Mouse (Mus musculus) small intestine, adult 2 months (tissue): Measurements from ENCODE around the gene Cmtm7. TPM values are rescaled to one million over a fixed set of nuclear protein-coding genes. Genes with fewer than 3 reads are reported as not detected.
A peak's percentile ranks its signal among the peaks of the same experiment; 100 is the strongest.
"Not testable (repeated sequence)": the region's sequence is repeated elsewhere in the genome, so short reads cannot be mapped to it uniquely, and the experiment has no call there.

Source experiments
- H3K27ac ChIP-seq: fragments of 200-500 bp; 2 replicates; pipeline ENCODE4 v1.5.1; 2012; ENCODE audit warnings: low read depth, low read length, control low read depth, inconsistent platforms; ENCODE audit not compliant: insufficient read depth
- H3K27me3 ChIP-seq: fragments of 200-500 bp; 2 replicates; pipeline ENCODE4 v1.6.1; 2012; ENCODE audit warnings: mild to moderate bottlenecking, moderate library complexity, low read length, inconsistent platforms; ENCODE audit not compliant: control insufficient read depth, insufficient read depth
- H3K36me3 ChIP-seq: fragments of 200-500 bp; 2 replicates; pipeline ENCODE4 v1.6.1; 2012; ENCODE audit warnings: mild to moderate bottlenecking, low read length, control low read depth, inconsistent platforms; ENCODE audit not compliant: control insufficient read depth, insufficient read depth
- H3K4me1 ChIP-seq: fragments of 200-500 bp; 2 replicates; pipeline ENCODE4 v1.6.1; 2012; ENCODE audit warnings: low read length, inconsistent platforms, mixed read lengths; ENCODE audit not compliant: control insufficient read depth, insufficient read depth, insufficient read length
- H3K4me3 ChIP-seq: fragments of 200-500 bp; 2 replicates; pipeline ENCODE4 v1.5.1; 2012; ENCODE audit warnings: low read depth, mild to moderate bottlenecking, control low read depth, inconsistent platforms, low read length, moderate library complexity
- CTCF ChIP-seq: fragments of 200-500 bp; IDR thresholded peaks from 2 replicates; pipeline ENCODE4 v1.5.1; 2012; ENCODE audit warnings: low read depth, mild to moderate bottlenecking, control low read depth, inconsistent platforms, low read length, moderate library complexity, mixed read lengths; ENCODE audit not compliant: insufficient replicate concordance, insufficient read length; ENCODE audit errors: extremely low read depth
- POLR2A ChIP-seq: fragments of 200-500 bp; IDR thresholded peaks from 2 replicates; pipeline ENCODE4 v1.6.1; 2012; ENCODE audit warnings: low read depth, mild to moderate bottlenecking, control low read depth, inconsistent platforms, low read length, moderate library complexity
- WGBS: fragments of 180-500 bp; shearing (Covaris S2); methylation state at CpG from one replicate; pipeline ENCODE4 v1.1.7; 2018; 5-methylcytosine and 5-hydroxymethylcytosine counted together
- polyA plus RNA-seq: library from polyadenylated mRNA; depleted of rRNA; stranded (reverse); fragments of >200 nt; gene quantifications from 2 replicates; pipeline ENCODE4 v1.2.3, GENCODE M21; 2012; rRNA removed

Gene Cmtm7
- polyA plus RNA-seq, 1 experiment: 70.4 TPM

DNA sequence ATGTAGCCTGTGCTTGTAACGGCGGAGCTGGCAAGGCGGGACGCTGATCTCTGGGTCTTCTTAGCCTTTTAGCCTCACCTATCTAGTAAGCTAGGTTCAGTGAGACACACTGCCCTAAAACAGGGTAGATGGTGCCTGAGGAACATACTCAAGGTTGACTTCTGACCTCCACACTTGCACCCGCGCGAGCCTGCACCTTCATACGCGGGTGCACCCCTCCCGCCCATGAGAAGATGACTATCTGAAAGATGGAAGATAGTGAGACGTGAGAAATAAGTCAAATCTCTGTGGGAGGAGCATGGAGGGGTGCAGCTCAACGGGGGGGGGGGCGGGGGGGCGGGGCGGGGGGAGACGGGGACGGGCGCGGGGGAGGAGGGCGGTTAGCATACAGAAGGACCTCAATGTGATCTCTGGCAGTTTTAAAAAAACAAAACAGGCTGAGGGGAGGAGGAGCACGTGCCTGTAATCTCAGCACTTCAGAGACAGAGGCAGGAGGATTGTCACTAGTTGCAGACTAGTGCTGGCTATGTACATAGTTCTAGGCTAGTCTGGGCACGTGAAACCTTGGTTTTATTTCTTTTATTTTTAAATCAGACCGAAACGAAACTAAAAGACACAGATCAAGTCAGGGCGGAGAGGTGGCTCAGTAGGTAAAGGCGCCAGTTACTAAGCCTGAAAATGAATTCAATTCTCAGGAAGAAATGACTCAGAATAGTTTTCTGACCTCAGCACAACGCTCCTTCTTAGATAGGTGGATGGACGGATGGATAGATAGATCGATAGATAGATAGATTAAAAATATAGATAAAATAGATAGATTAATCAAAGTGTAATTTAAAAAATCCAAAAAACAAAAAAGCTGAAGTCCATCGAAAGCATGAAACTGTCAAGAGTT lies 51.5 kb downstream of the Cmtm7 start:
- WGBS: 12% methylated on average over 27 of the region's 30 CpGs
- H3K36me3 ChIP-seq: peaks cover 2% of the 10 kb centered on the region; the same call in 1 of the 2 replicates
- H3K4me3 ChIP-seq: peak overlapping the region; percentile 91
- H3K27ac ChIP-seq: peak overlapping the region; percentile 55
- no peak for TF ChIP-seq POLR2A
- TF ChIP-seq CTCF: no peak
- peaks cover 10% of the 10 kb centered on the region for H3K4me1 ChIP-seq
- no peaks in the 10 kb centered on the region for H3K27me3 ChIP-seq

GRCm38 (mm10) chr9:114728432-114728831 lies 53.2 kb downstream of the Cmtm7 start:
- H3K27me3 ChIP-seq, H3K4me3 ChIP-seq, H3K4me1 ChIP-seq, H3K27ac ChIP-seq: not testable (repeated sequence)
- 12% methylated on average over 2 of the region's 2 CpGs for WGBS
- peaks cover 14% of the 10 kb centered on the region for H3K36me3 ChIP-seq

- peaks cover 8% of the 10 kb centered on the region for H3K4me1 ChIP-seq
- 3% methylated on average over 3 of the region's 3 CpGs for WGBS
- no peak overlapping the region for H3K27ac ChIP-seq
- no peak overlapping the region for H3K4me3 ChIP-seq
- no peaks in the 10 kb centered on the region for H3K27me3 ChIP-seq
- peaks cover 24% of the 10 kb centered on the region for H3K36me3 ChIP-seq
- TF ChIP-seq CTCF (peak; percentile 52; the same call in 1 of the 2 replicates), POLR2A (no peak)
Observed at GRCm38 (mm10) chr9:114727315-114727714, 54.3 kb downstream of the Cmtm7 start.

DNA sequence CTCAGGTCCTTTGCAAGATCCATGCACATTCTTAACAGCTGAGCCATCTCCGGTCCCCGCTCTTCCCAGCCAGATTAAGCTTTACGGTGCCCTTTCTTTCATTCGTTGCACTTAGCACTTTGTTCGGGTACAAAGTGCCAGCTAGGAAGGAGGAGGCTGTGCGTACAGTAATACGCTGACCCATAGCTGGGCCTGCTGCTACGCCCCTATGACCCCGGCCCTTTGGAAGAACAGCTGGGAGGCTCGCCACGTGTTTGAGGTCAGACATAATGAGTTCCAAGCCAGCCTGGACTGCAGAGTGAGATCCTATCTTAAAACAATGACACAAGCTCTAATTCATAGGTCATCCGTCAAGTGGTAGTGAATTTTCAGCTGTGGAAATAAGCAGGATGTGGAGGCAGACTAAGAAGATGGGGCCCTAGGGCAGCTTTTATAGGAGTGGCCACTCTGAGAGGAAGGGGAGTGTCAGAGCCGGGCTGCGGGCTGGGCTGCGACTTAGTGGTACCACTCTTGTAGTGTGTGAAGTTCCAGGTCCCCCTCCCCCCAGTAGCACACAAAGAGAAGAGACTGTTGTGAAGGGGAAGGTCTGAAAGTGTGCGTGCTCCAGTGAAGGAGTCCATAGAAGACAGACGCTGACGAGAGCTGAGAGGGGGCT lies 64.9 kb downstream of the Cmtm7 start:
- no peak for TF ChIP-seq POLR2A
- TF ChIP-seq CTCF: no peak
- Histone ChIP-seq H3K4me3 (no peak overlapping the region), H3K4me1 (peaks cover 6% of the 10 kb centered on the region), H3K27ac (peak overlapping the region; percentile 52), H3K27me3 (no peaks in the 10 kb centered on the region), H3K36me3 (peaks cover 65% of the 10 kb centered on the region)
- WGBS: 65% methylated on average over 18 of the region's 18 CpGs

GRCm38 (mm10) chr9:114713481-114713880 lies 68.2 kb downstream of the Cmtm7 start:
- Histone ChIP-seq H3K4me1 (peaks cover 6% of the 10 kb centered on the region), H3K4me3 (no peak overlapping the region)
- WGBS: 93% methylated on average over 7 of the region's 7 CpGs

DNA sequence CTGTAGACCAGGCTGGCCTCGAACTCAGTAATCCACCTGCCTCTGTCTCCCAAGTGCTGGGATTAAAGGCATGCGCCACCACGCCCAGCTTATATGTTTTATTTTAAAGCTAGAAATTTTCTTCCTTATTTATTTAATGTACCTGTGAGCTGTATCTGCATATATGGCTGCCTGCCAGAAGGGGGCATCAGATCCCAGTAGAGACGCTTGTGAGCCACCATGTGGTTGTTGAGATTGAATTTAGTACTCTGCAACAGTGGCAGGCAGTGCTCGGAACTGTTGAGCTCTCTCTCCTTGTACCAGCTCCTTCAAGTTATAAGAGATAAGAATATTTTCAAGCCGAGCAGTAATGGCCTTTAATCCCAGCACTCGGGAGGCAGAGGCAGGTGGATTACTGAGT lies 71.3 kb downstream of the Cmtm7 start:
- Histone ChIP-seq H3K4me1 (no peaks in the 10 kb centered on the region), H3K4me3 (no peak overlapping the region), H3K27ac (no peak overlapping the region), H3K36me3 (peaks cover 55% of the 10 kb centered on the region), H3K27me3 (no peaks in the 10 kb centered on the region)
- peak; percentile 61; the same call in 1 of the 2 replicates for TF ChIP-seq CTCF
- TF ChIP-seq POLR2A: no peak
- 70% methylated on average over 7 of the region's 7 CpGs for WGBS

More at GRCm38 (mm10) chr9:114713481-114713880, 68.2 kb downstream of the Cmtm7 start:
- no peaks in the 10 kb centered on the region for H3K27me3 ChIP-seq
- TF ChIP-seq POLR2A: no peak
- no peak for TF ChIP-seq CTCF
- H3K27ac ChIP-seq: no peak overlapping the region
- H3K36me3 ChIP-seq: peaks cover 55% of the 10 kb centered on the region

GRCm38 (mm10) chr9:114707805-114708204 lies 73.9 kb downstream of the Cmtm7 start:
- H3K36me3 ChIP-seq: peaks cover 35% of the 10 kb centered on the region
- no peaks in the 10 kb centered on the region for H3K27me3 ChIP-seq
- TF ChIP-seq CTCF: no peak
- no peak for TF ChIP-seq POLR2A
- H3K4me3 ChIP-seq: no peak overlapping the region
- no peak overlapping the region for H3K27ac ChIP-seq
- WGBS: 86% methylated on average over 4 of the region's 4 CpGs
- no peaks in the 10 kb centered on the region for H3K4me1 ChIP-seq

Other genes with a start within 250 kb of the Cmtm7 start
- gene Trim71, start 217.5 kb downstream of the Cmtm7 start, polyA plus RNA-seq: not detected in 2 replicates
- gene Cnot10, start 141.7 kb downstream of the Cmtm7 start, polyA plus RNA-seq: 7.8 and 17.0 TPM in 2 replicates
- gene Dync1li1, start 93.1 kb downstream of the Cmtm7 start, polyA plus RNA-seq: 9.9 and 18.7 TPM in 2 replicates
- 26.6 and 46.1 TPM in 2 replicates for gene Cmtm6, start 50.7 kb downstream of the Cmtm7 start, polyA plus RNA-seq
- gene Cmtm8, start 62.3 kb upstream of the Cmtm7 start, polyA plus RNA-seq: 2.9 and 25.7 TPM in 2 replicates
- 14.4 and 23.7 TPM in 2 replicates for gene Gpd1l, start 152.1 kb upstream of the Cmtm7 start, polyA plus RNA-seq
- gene Osbpl10, start 196.7 kb upstream of the Cmtm7 start, polyA plus RNA-seq: 9.1 and 27.5 TPM in 2 replicates
- 14.2 and 17.9 TPM in 2 replicates for gene Rps27rt, start 200.9 kb upstream of the Cmtm7 start, polyA plus RNA-seq